Mouse (Mus musculus): ENCODE measurements around the gene Golga2.

Golga2 gene

GRCm38 (mm10) chr2:32317791-32318417, 30.7 kb downstream of the Golga2 start:
- DNase-seq (ENCODE audit: low spot score): no peak

- DNase-seq (ENCODE audit: low spot score): no peak
Measured at GRCm38 (mm10) chr2:32318709-32319585, 31.8 kb downstream of the Golga2 start.

- no peak for DNase-seq (ENCODE audit: low spot score)
Measured at GRCm38 (mm10) chr2:32319586-32320580, 32.7 kb downstream of the Golga2 start.

- no peak for DNase-seq (ENCODE audit: low spot score)
Measured at GRCm38 (mm10) chr2:32320721-32321120, 33.5 kb downstream of the Golga2 start.

GRCm38 (mm10) chr2:32321591-32322298, 34.6 kb downstream of the Golga2 start:
- no peak for DNase-seq (ENCODE audit: low spot score)

- no peak for DNase-seq (ENCODE audit: low spot score)
Measured at GRCm38 (mm10) chr2:32322754-32323741, 35.9 kb downstream of the Golga2 start.

GRCm38 (mm10) chr2:32324322-32324721, 37.1 kb downstream of the Golga2 start:
- DNase-seq (ENCODE audit: low spot score): no peak

- no peak for DNase-seq (ENCODE audit: low spot score)
Measured at GRCm38 (mm10) chr2:32325342-32325741, 38.2 kb downstream of the Golga2 start.

- DNase-seq (ENCODE audit: low spot score): no peak
Measured at GRCm38 (mm10) chr2:32327200-32327599, 40.0 kb downstream of the Golga2 start.

- DNase-seq (ENCODE audit: low spot score): no peak
Measured at GRCm38 (mm10) chr2:32328911-32329460, 41.8 kb downstream of the Golga2 start.

- DNase-seq (ENCODE audit: low spot score): no peak
Measured at GRCm38 (mm10) chr2:32329531-32329930, 42.3 kb downstream of the Golga2 start.

GRCm38 (mm10) chr2:32332159-32332558, 45.0 kb downstream of the Golga2 start:
- no peak for DNase-seq (ENCODE audit: low spot score)

GRCm38 (mm10) chr2:32335888-32336287, 48.7 kb downstream of the Golga2 start:
- DNase-seq (ENCODE audit: low spot score): no peak

GRCm38 (mm10) chr2:32339912-32340642, 52.9 kb downstream of the Golga2 start:
- DNase-seq (ENCODE audit: low spot score): no peak

- DNase-seq (ENCODE audit: low spot score): no peak
Measured at GRCm38 (mm10) chr2:32340836-32341633, 53.9 kb downstream of the Golga2 start.

- DNase-seq (ENCODE audit: low spot score): no peak
Measured at GRCm38 (mm10) chr2:32341634-32341939, 54.4 kb downstream of the Golga2 start.

- DNase-seq (ENCODE audit: low spot score): no peak
Measured at GRCm38 (mm10) chr2:32342039-32342438, 54.9 kb downstream of the Golga2 start.

- no peak for DNase-seq (ENCODE audit: low spot score)
Measured at GRCm38 (mm10) chr2:32342539-32343350, 55.6 kb downstream of the Golga2 start.
